Mouse (Mus musculus): ENCODE data around the gene Sh3bp4. TPM values are rescaled to one million over a fixed set of nuclear protein-coding genes. Genes with fewer than 3 reads are reported as not detected.

Sh3bp4 gene
- polyA plus RNA-seq, 1 experiment from 2014 or later, result 7.6 TPM

DNA sequence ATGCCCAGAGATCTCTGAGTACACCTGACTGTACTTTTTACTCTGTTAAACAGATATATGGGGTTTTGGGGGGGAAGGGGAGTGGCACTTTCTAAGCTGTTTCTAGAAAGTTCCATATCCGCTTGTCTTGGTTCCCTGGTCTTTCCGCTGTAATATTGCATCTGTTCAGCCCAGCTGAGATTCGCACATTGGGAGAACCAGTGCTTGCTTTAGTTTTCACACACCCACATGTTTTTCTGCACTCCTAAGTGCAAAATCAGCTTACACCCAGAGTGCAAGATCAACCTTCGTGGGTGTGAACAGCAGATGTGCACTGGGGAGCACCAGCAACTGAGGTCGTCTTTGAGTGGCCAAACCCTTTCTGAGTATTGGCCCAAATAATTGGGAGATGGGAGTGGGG, 94.1 kb downstream of the Sh3bp4 start:
- Histone ChIP-seq H3K9ac (ENCODE audit: low read length) (no peak overlapping the region), H3K4me3 (ENCODE audit: low read depth, low read length) (no peak overlapping the region), H3K36me3 (ENCODE audit: control insufficient read depth, insufficient read depth, low read length) (no peaks in the 10 kb centered on the region), H3K4me1 (replicated peaks; ENCODE audit: control insufficient read depth, insufficient read depth) (no peaks in the 10 kb centered on the region), H3K4me2 (replicated peaks; ENCODE audit: low read depth) (no peak overlapping the region), H3K9me3 (ENCODE audit: control insufficient read depth, low read length) (no peaks in the 10 kb centered on the region), H3K27me3 (ENCODE audit: control insufficient read depth, insufficient read depth, low read length) (no peaks in the 10 kb centered on the region), H3K27ac (replicated peaks) (no peak overlapping the region)
- no peak for TF ChIP-seq EP300 (optimal IDR thresholded peaks at IDR 0.05)
- TF ChIP-seq CTCF (IDR thresholded peaks at IDR 0.05; ENCODE audit: low read depth), result no peak
- DNase-seq (ENCODE audit: low spot score) (no peak), ATAC-seq (ENCODE audit: low FRiP score, low TSS enrichment) (no peak)
- WGBS, result 72% methylated on average over 5 of the region's 5 CpGs

GRCm38 (mm10) chr1:89164685-89165084, 94.5 kb downstream of the Sh3bp4 start:
- Histone ChIP-seq H3K36me3 (ENCODE audit: control insufficient read depth, insufficient read depth, low read length) (no peaks in the 10 kb centered on the region), H3K4me3 (ENCODE audit: low read depth, low read length) (no peak overlapping the region), H3K9ac (ENCODE audit: low read length) (no peak overlapping the region), H3K9me3 (ENCODE audit: control insufficient read depth, low read length) (no peaks in the 10 kb centered on the region), H3K27me3 (ENCODE audit: control insufficient read depth, insufficient read depth, low read length) (no peaks in the 10 kb centered on the region), H3K4me1 (replicated peaks; ENCODE audit: control insufficient read depth, insufficient read depth) (no peaks in the 10 kb centered on the region), H3K4me2 (replicated peaks; ENCODE audit: low read depth) (no peak overlapping the region), H3K27ac (replicated peaks) (no peak overlapping the region)
- TF ChIP-seq EP300 (optimal IDR thresholded peaks at IDR 0.05), result no peak
- no peak for TF ChIP-seq CTCF (IDR thresholded peaks at IDR 0.05; ENCODE audit: low read depth)
- 15% methylated on average over 7 of the region's 7 CpGs for WGBS
- no peak for ATAC-seq (ENCODE audit: low FRiP score, low TSS enrichment)
- DNase-seq (ENCODE audit: low spot score), result no peak

DNA sequence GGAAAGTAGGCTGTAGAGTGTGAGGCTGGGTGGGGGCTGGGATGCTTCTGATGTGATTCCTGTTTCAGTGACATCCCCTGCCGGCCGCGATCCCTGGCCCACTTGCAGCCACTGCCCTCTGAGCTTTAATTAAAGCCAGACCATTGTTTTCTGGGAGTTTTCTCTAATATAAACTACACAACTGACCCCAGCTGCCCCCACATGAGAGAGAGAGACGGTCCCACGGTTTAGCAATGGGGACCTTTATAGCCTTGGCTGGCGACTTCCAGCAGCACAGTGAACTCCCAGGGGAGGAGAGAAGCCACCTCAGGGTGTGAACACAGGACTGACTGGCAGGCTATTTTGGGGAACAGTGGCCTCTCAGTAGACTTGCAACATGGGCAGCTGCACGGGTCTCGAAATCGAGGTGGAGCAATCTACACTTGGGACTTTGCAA, 96.6 kb downstream of the Sh3bp4 start:
- no peak for TF ChIP-seq CTCF (IDR thresholded peaks at IDR 0.05; ENCODE audit: low read depth)
- Histone ChIP-seq H3K27me3 (ENCODE audit: control insufficient read depth, insufficient read depth, low read length) (no peaks in the 10 kb centered on the region), H3K27ac (replicated peaks) (no peak overlapping the region), H3K4me1 (replicated peaks; ENCODE audit: control insufficient read depth, insufficient read depth) (no peaks in the 10 kb centered on the region), H3K9ac (ENCODE audit: low read length) (no peak overlapping the region), H3K9me3 (ENCODE audit: control insufficient read depth, low read length) (no peaks in the 10 kb centered on the region), H3K4me2 (replicated peaks; ENCODE audit: low read depth) (no peak overlapping the region), H3K4me3 (ENCODE audit: low read depth, low read length) (no peak overlapping the region), H3K36me3 (ENCODE audit: control insufficient read depth, insufficient read depth, low read length) (no peaks in the 10 kb centered on the region)
- ATAC-seq (ENCODE audit: low FRiP score, low TSS enrichment), result no peak
- WGBS, result 57% methylated on average over 9 of the region's 9 CpGs
- no peak for DNase-seq (ENCODE audit: low spot score)

DNA sequence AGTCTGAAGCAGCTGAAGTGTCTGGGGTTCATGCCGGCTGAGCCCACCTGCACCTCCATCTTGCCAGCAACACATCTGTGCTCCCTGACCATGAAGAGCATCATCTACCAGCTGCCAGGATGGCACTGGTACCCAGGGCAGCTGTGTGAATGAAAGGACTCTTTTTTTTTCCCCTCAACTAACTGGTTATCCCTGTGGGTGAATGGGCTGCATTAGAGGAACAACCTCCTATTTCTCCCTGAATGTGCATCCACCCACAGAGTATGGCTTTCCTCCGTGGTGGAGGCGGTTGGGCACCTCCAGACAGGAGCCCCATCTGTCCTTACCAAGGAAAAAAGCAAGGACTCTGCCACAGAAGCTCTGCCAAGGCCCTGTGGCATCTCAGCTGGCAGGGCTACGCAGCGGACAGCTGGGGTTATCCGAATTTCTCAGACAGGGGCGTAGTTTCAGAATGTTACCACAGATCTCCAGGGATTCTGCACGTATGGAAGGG, 101.1 kb downstream of the Sh3bp4 start:
- Histone ChIP-seq H3K36me3 (ENCODE audit: control insufficient read depth, insufficient read depth, low read length) (no peaks in the 10 kb centered on the region), H3K9ac (ENCODE audit: low read length) (no peak overlapping the region), H3K4me3 (ENCODE audit: low read depth, low read length) (no peak overlapping the region), H3K4me1 (replicated peaks; ENCODE audit: control insufficient read depth, insufficient read depth) (no peaks in the 10 kb centered on the region), H3K9me3 (ENCODE audit: control insufficient read depth, low read length) (no peaks in the 10 kb centered on the region), H3K4me2 (replicated peaks; ENCODE audit: low read depth) (no peak overlapping the region), H3K27ac (replicated peaks) (no peak overlapping the region), H3K27me3 (ENCODE audit: control insufficient read depth, insufficient read depth, low read length) (no peaks in the 10 kb centered on the region)
- no peak for DNase-seq (ENCODE audit: low spot score)
- 87% methylated on average over 8 of the region's 8 CpGs for WGBS
- no peak for TF ChIP-seq CTCF (IDR thresholded peaks at IDR 0.05; ENCODE audit: low read depth)
- no peak for TF ChIP-seq EP300 (optimal IDR thresholded peaks at IDR 0.05)
- ATAC-seq (ENCODE audit: low FRiP score, low TSS enrichment), result no peak

- no peaks in the 10 kb centered on the region for H3K4me1 ChIP-seq (replicated peaks; ENCODE audit: control insufficient read depth, insufficient read depth)
- ATAC-seq (ENCODE audit: low FRiP score, low TSS enrichment) (no peak), DNase-seq (ENCODE audit: low spot score) (no peak)
- 48% methylated on average over 7 of the region's 7 CpGs for WGBS
- no peak overlapping the region for H3K4me2 ChIP-seq (replicated peaks; ENCODE audit: low read depth)
- H3K27ac ChIP-seq (replicated peaks), result no peak overlapping the region
- no peaks in the 10 kb centered on the region for H3K36me3 ChIP-seq (ENCODE audit: control insufficient read depth, insufficient read depth, low read length)
- H3K27me3 ChIP-seq (ENCODE audit: control insufficient read depth, insufficient read depth, low read length), result no peaks in the 10 kb centered on the region
- TF ChIP-seq CTCF (IDR thresholded peaks at IDR 0.05; ENCODE audit: low read depth) (no peak), EP300 (optimal IDR thresholded peaks at IDR 0.05) (no peak)
- H3K4me3 ChIP-seq (ENCODE audit: low read depth, low read length), result no peak overlapping the region
- no peak overlapping the region for H3K9ac ChIP-seq (ENCODE audit: low read length)
- H3K9me3 ChIP-seq (ENCODE audit: control insufficient read depth, low read length), result no peaks in the 10 kb centered on the region
Measured at GRCm38 (mm10) chr1:89174621-89175020, 104.4 kb downstream of the Sh3bp4 start.

GRCm38 (mm10) chr1:89175355-89175754, 105.1 kb downstream of the Sh3bp4 start:
- H3K27ac ChIP-seq (replicated peaks), result no peak overlapping the region
- H3K9ac ChIP-seq (ENCODE audit: low read length), result no peak overlapping the region
- H3K4me1 ChIP-seq (replicated peaks; ENCODE audit: control insufficient read depth, insufficient read depth), result no peaks in the 10 kb centered on the region
- H3K27me3 ChIP-seq (ENCODE audit: control insufficient read depth, insufficient read depth, low read length), result no peaks in the 10 kb centered on the region
- no peak overlapping the region for H3K4me3 ChIP-seq (ENCODE audit: low read depth, low read length)
- DNase-seq (ENCODE audit: low spot score) (no peak), ATAC-seq (ENCODE audit: low FRiP score, low TSS enrichment) (no peak)
- no peak overlapping the region for H3K4me2 ChIP-seq (replicated peaks; ENCODE audit: low read depth)
- no peaks in the 10 kb centered on the region for H3K9me3 ChIP-seq (ENCODE audit: control insufficient read depth, low read length)
- 58% methylated on average over 2 of the region's 2 CpGs for WGBS
- TF ChIP-seq EP300 (optimal IDR thresholded peaks at IDR 0.05) (no peak), CTCF (IDR thresholded peaks at IDR 0.05; ENCODE audit: low read depth) (peak; percentile 66)
- no peaks in the 10 kb centered on the region for H3K36me3 ChIP-seq (ENCODE audit: control insufficient read depth, insufficient read depth, low read length)

All from stomach, postnatal 0 days (tissue).